Mouse (Mus musculus) limb, embryonic 14.5 days (tissue): ENCODE measurements around the gene Diaph3. TPM values are rescaled to one million over a fixed set of nuclear protein-coding genes. Genes with fewer than 3 reads are reported as not detected.

Experiments
- ATAC-seq: fragments of 200-750 bp; cut with Nextera tagmentation; 2 replicates; pipeline ENCODE4 v1.8.0; 2017; ENCODE audit warnings: low read depth, moderate number of reproducible peaks, moderate TSS enrichment; ENCODE audit not compliant: low FRiP score
- DNase-seq: peaks from one replicate; pipeline ENCODE4 v3.0.0-alpha.2; 2015; ENCODE audit warnings: low spot score
- H3K27ac ChIP-seq: fragments of 300-500 bp; sonication (generic); replicated peaks from 2 replicates; pipeline ENCODE4 v1.5.1; 2014; ENCODE audit warnings: low read depth, mild to moderate bottlenecking, low read length, moderate library complexity, mixed read lengths
- H3K27me3 ChIP-seq: fragments of 300-500 bp; sonication (generic); 2 replicates; pipeline ENCODE4 v1.6.1; 2014; ENCODE audit warnings: low read length, mixed read lengths; ENCODE audit not compliant: control insufficient read depth, insufficient read depth
- H3K36me3 ChIP-seq: fragments of 300-500 bp; sonication (generic); 2 replicates; pipeline ENCODE4 v1.6.1; 2014; ENCODE audit warnings: mild to moderate bottlenecking, low read length, moderate library complexity, mixed read lengths; ENCODE audit not compliant: control insufficient read depth, insufficient read depth
- H3K4me1 ChIP-seq: fragments of 300-500 bp; sonication (generic); 2 replicates; pipeline ENCODE4 v1.6.1; 2014; ENCODE audit warnings: antibody characterized with exemption, low read length, mixed read lengths; ENCODE audit not compliant: control insufficient read depth, insufficient read depth
- H3K4me2 ChIP-seq: fragments of 300-500 bp; sonication (generic); replicated peaks from 2 replicates; pipeline ENCODE4 v1.6.1; 2014; ENCODE audit warnings: low read depth, mild to moderate bottlenecking, low read length, moderate library complexity; ENCODE audit not compliant: severe bottlenecking
- H3K4me3 ChIP-seq: fragments of 300-500 bp; sonication (generic); replicated peaks from 2 replicates; pipeline ENCODE4 v1.5.1; 2014; ENCODE audit warnings: low read length
- H3K9ac ChIP-seq: fragments of 300-500 bp; sonication (generic); 2 replicates; pipeline ENCODE4 v1.6.1; 2014; ENCODE audit warnings: mild to moderate bottlenecking, low read depth, low read length, moderate library complexity; ENCODE audit not compliant: severe bottlenecking
- H3K9me3 ChIP-seq: fragments of 300-500 bp; sonication (generic); 2 replicates; pipeline ENCODE4 v1.6.1; 2016; ENCODE audit warnings: low read length; ENCODE audit not compliant: control insufficient read depth
- POLR2A ChIP-seq: fragments of 200-500 bp; IDR thresholded peaks from 2 replicates; pipeline ENCODE4 v1.8.0; 2012; ENCODE audit warnings: inconsistent platforms, mild to moderate bottlenecking, moderate library complexity, borderline replicate concordance; ENCODE audit not compliant: insufficient read depth, insufficient read length; ENCODE audit errors: extremely low read depth
- WGBS: fragments of 180-500 bp; shearing (Covaris S2); extraction: QIAGEN DNeasy Blood & Tissue Kit; methylation state at CpG from one replicate; pipeline ENCODE4 v1.1.7; 2014; 5-methylcytosine and 5-hydroxymethylcytosine counted together
- polyA plus RNA-seq, 2 experiments: library from polyadenylated mRNA; depleted of rRNA in 1 of 2; stranded (reverse) in 1 of 2; unstranded in 1 of 2; fragments of >200 nt; fragmentation: Nextera tagmentation in 1 of 2; extraction: Ambion mirVana in 1 of 2; gene quantifications; 2 replicates each; pipeline versions ENCODE4 v1.2.1 to v1.2.3; 2012 to 2014

Diaph3 gene
- polyA plus RNA-seq, 2 experiments: 7.3 to 10.5 TPM

GRCm38 (mm10) chr14:86834851-86835250 is 306.2 kb downstream of the Diaph3 start:
- no peaks in the 10 kb centered on the region for H3K36me3 ChIP-seq
- no peaks in the 10 kb centered on the region for H3K4me1 ChIP-seq
- DNase-seq (no peak), ATAC-seq (no peak)
- no peaks in the 10 kb centered on the region for H3K27me3 ChIP-seq
- H3K4me2 ChIP-seq: no peak overlapping the region
- TF ChIP-seq POLR2A: no peak
- WGBS: 84% methylated on average over 2 of the region's 2 CpGs
- no peak overlapping the region for H3K27ac ChIP-seq
- no peak overlapping the region for H3K9ac ChIP-seq
- H3K4me3 ChIP-seq: no peak overlapping the region
- H3K9me3 ChIP-seq: no peaks in the 10 kb centered on the region

DNA sequence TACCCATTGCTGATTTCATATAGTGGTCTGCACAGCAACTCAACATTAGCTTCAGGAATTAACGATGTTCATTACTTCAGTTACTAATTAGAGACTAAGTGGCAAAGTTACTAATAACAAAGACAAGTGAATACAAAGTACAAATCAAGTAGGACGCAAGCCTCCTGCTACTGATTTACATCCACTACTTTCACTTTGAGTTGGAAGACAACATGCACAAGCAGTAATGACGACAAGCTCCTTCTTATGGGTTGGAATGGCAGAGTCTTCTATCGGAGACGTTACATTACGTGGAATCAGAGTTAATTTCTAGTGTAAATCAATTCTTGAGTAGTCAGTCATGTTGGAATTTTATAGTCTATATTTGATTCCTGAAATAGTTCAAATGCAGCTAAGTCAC is 306.8 kb downstream of the Diaph3 start:
- Histone ChIP-seq H3K4me2 (no peak overlapping the region), H3K36me3 (no peaks in the 10 kb centered on the region), H3K4me3 (no peak overlapping the region), H3K27me3 (no peaks in the 10 kb centered on the region), H3K4me1 (no peaks in the 10 kb centered on the region), H3K27ac (no peak overlapping the region), H3K9ac (no peak overlapping the region), H3K9me3 (no peaks in the 10 kb centered on the region)
- DNase-seq (no peak), ATAC-seq (no peak)
- WGBS: 81% methylated on average over 6 of the region's 6 CpGs
- TF ChIP-seq POLR2A: no peak

- H3K4me1 ChIP-seq: no peaks in the 10 kb centered on the region
- H3K4me2 ChIP-seq: no peak overlapping the region
- no peaks in the 10 kb centered on the region for H3K36me3 ChIP-seq
- no peaks in the 10 kb centered on the region for H3K9me3 ChIP-seq
- no peak for TF ChIP-seq POLR2A
- 33% methylated on average over 4 of the region's 4 CpGs for WGBS
- no peak overlapping the region for H3K4me3 ChIP-seq
- no peak overlapping the region for H3K27ac ChIP-seq
- ATAC-seq (no peak), DNase-seq (no peak)
- H3K27me3 ChIP-seq: no peaks in the 10 kb centered on the region
- H3K9ac ChIP-seq: no peak overlapping the region
Observed at GRCm38 (mm10) chr14:86833003-86833402, 308.0 kb downstream of the Diaph3 start.

- TF ChIP-seq POLR2A: no peak
- DNase-seq (no peak), ATAC-seq (no peak)
- Histone ChIP-seq H3K27ac (no peak overlapping the region), H3K4me3 (no peak overlapping the region), H3K4me1 (no peaks in the 10 kb centered on the region), H3K27me3 (no peaks in the 10 kb centered on the region), H3K9me3 (no peaks in the 10 kb centered on the region), H3K36me3 (no peaks in the 10 kb centered on the region), H3K4me2 (no peak overlapping the region), H3K9ac (no peak overlapping the region)
- WGBS: 95% methylated on average over 4 of the region's 4 CpGs
Observed at GRCm38 (mm10) chr14:86816246-86816645, 324.8 kb downstream of the Diaph3 start.

- TF ChIP-seq POLR2A: no peak
- Histone ChIP-seq H3K4me2 (no peak overlapping the region), H3K9ac (no peak overlapping the region), H3K9me3 (no peaks in the 10 kb centered on the region), H3K27ac (no peak overlapping the region), H3K36me3 (no peaks in the 10 kb centered on the region), H3K4me3 (no peak overlapping the region), H3K27me3 (no peaks in the 10 kb centered on the region), H3K4me1 (no peaks in the 10 kb centered on the region)
- WGBS: 79% methylated on average over 6 of the region's 6 CpGs
- no peak for DNase-seq
- ATAC-seq: no peak
Observed at GRCm38 (mm10) chr14:86788880-86789641, 352.0 kb downstream of the Diaph3 start.
